Comparison of ENCODE assay signal across 8 mouse cellular contexts in genomic region chrX:135742304-135743055, GRCm38 (mm10). TPM values are rescaled to one million over a fixed set of nuclear protein-coding genes. Genes with fewer than 3 reads are reported as not detected.
DNase-seq lines count a peak whose midpoint lies in the region; ATAC-seq and TF ChIP-seq lines count a peak whose summit lies in the region.

Gene Armcx5, plus strand, starts transcription at chrX:135742733.
Gene Gprasp1, plus strand, starts transcription at chrX:135742733.

- TF ChIP-seq POLR2A in kidney, adult 2 months (IDR thresholded peaks at IDR 0.05; ENCODE audit: low read depth, low read length): peak; percentile 39
- TF ChIP-seq POLR2A in spleen, adult 2 months (IDR thresholded peaks at IDR 0.05; ENCODE audit: low read depth, low read length): no peak; the same call in 1 of the 2 replicates

- peak; percentile 83 for DNase-seq in 3134 (ENCODE audit: extremely low read depth, insufficient read length, low spot score)
- peak; percentile 90 for DNase-seq in adrenal gland, postnatal 36 days
- DNase-seq in heart, adult 18-20 months: peak; percentile 92
- peak; percentile 95 for DNase-seq in kidney, adult 2 months
- peak; percentile 82 to 84 for DNase-seq in spleen, adult 2 months (ENCODE audit: low read depth in 1 of 2, low spot score in 2 of 2)

- H3K36me3 ChIP-seq in embryonic facial prominence, embryonic 13.5 days: no peaks in the 10 kb centered on the region; the same call in 1 of the 2 replicates
- no peaks in the 10 kb centered on the region for H3K36me3 ChIP-seq in kidney, adult 2 months (ENCODE audit: control insufficient read depth, insufficient read depth, low read length)
- H3K36me3 ChIP-seq in limb, embryonic 12.5 days: peaks cover 11% of the 10 kb centered on the region; the same call in 1 of the 2 replicates
- no peaks in the 10 kb centered on the region for H3K36me3 ChIP-seq in midbrain, embryonic 15.5 days (replicated peaks)
- no peaks in the 10 kb centered on the region for H3K36me3 ChIP-seq in spleen, adult 2 months (ENCODE audit: control insufficient read depth, insufficient read depth, low read length)

- peak within 1 kb of the TSS; percentile 60 for H3K4me3 ChIP-seq in embryonic facial prominence, embryonic 13.5 days
- H3K4me3 ChIP-seq in kidney, adult 2 months (ENCODE audit: insufficient read depth, low read depth, low read length): peak within 1 kb of the TSS; percentile 93
- H3K4me3 ChIP-seq in limb, embryonic 12.5 days (replicated peaks): peak within 1 kb of the TSS; percentile 56
- peak within 1 kb of the TSS; percentile 63 for H3K4me3 ChIP-seq in midbrain, embryonic 15.5 days
- H3K4me3 ChIP-seq in spleen, adult 2 months (ENCODE audit: extremely low read depth, insufficient read depth, insufficient read length): peak within 1 kb of the TSS; percentile 79

- no peaks in the 10 kb centered on the region for H3K9me3 ChIP-seq in embryonic facial prominence, embryonic 13.5 days
- H3K9me3 ChIP-seq in limb, embryonic 12.5 days: no peaks in the 10 kb centered on the region
- H3K9me3 ChIP-seq in midbrain, embryonic 15.5 days: no peaks in the 10 kb centered on the region

- peaks cover 18% of the 10 kb centered on the region for H3K27me3 ChIP-seq in embryonic facial prominence, embryonic 13.5 days
- H3K27me3 ChIP-seq in kidney, adult 2 months (replicated peaks; ENCODE audit: control insufficient read depth, insufficient read depth, low read length): no peaks in the 10 kb centered on the region
- peaks cover 23% of the 10 kb centered on the region for H3K27me3 ChIP-seq in limb, embryonic 12.5 days
- H3K27me3 ChIP-seq in midbrain, embryonic 15.5 days (replicated peaks): no peaks in the 10 kb centered on the region
- H3K27me3 ChIP-seq in spleen, adult 2 months (ENCODE audit: control insufficient read depth, insufficient read depth, low read length): no peaks in the 10 kb centered on the region

- 24% methylated on average over 48 of the region's 48 CpGs for WGBS in embryonic facial prominence, embryonic 13.5 days
- WGBS in kidney, adult 2 months: under 1% methylated on average over 48 of the region's 48 CpGs
- 21% methylated on average over 48 of the region's 48 CpGs for WGBS in limb, embryonic 12.5 days
- 21% methylated on average over 48 of the region's 48 CpGs for WGBS in midbrain, embryonic 15.5 days
- 27% methylated on average over 48 of the region's 48 CpGs for WGBS in spleen, adult 2 months

- H3K9ac ChIP-seq in embryonic facial prominence, embryonic 13.5 days: peak within 1 kb of the TSS; percentile 77
- peak within 1 kb of the TSS; percentile 70 for H3K9ac ChIP-seq in limb, embryonic 12.5 days (replicated peaks)
- peak within 1 kb of the TSS; percentile 71 for H3K9ac ChIP-seq in midbrain, embryonic 15.5 days

- peak within 1 kb of the TSS; percentile 81 for H3K27ac ChIP-seq in embryonic facial prominence, embryonic 13.5 days
- H3K27ac ChIP-seq in kidney, adult 2 months (ENCODE audit: insufficient read depth, low read depth, low read length): peak within 1 kb of the TSS; percentile 80
- peak within 1 kb of the TSS; percentile 89 for H3K27ac ChIP-seq in limb, embryonic 12.5 days
- peak within 1 kb of the TSS; percentile 92 for H3K27ac ChIP-seq in midbrain, embryonic 15.5 days
- H3K27ac ChIP-seq in spleen, adult 2 months (ENCODE audit: insufficient read depth, low read length): peak within 1 kb of the TSS; percentile 94

- H3K4me2 ChIP-seq in embryonic facial prominence, embryonic 13.5 days: peak within 1 kb of the TSS; percentile 59
- H3K4me2 ChIP-seq in limb, embryonic 12.5 days: peak within 1 kb of the TSS; percentile 63
- peak within 1 kb of the TSS; percentile 53 for H3K4me2 ChIP-seq in midbrain, embryonic 15.5 days

- 0 out of 2 replicates have a peak, but pooled peaks cover 3% of the 10 kb centered on the region for H3K4me1 ChIP-seq in embryonic facial prominence, embryonic 13.5 days
- H3K4me1 ChIP-seq in kidney, adult 2 months (ENCODE audit: control insufficient read depth, insufficient read depth, low read length): no peaks in the 10 kb centered on the region
- no peaks in the 10 kb centered on the region for H3K4me1 ChIP-seq in limb, embryonic 12.5 days (replicated peaks)
- H3K4me1 ChIP-seq in midbrain, embryonic 15.5 days: peaks cover 12% of the 10 kb centered on the region
- peaks cover 2% of the 10 kb centered on the region; the same call in 1 of the 2 replicates for H3K4me1 ChIP-seq in spleen, adult 2 months (ENCODE audit: control insufficient read depth, insufficient read depth, insufficient read length)

- ATAC-seq in embryonic facial prominence, embryonic 13.5 days (ENCODE audit: insufficient number of reproducible peaks, insufficient read depth, low FRiP score, low TSS enrichment, low read depth): peak; percentile 86
- peak; percentile 97 for ATAC-seq in limb, embryonic 12.5 days (ENCODE audit: insufficient number of reproducible peaks, insufficient read depth, low FRiP score, low TSS enrichment, low read depth)
- ATAC-seq in midbrain, embryonic 15.5 days (replicated peaks): peak; percentile 99

- TF ChIP-seq CTCF in kidney, adult 2 months (conservative IDR thresholded peaks at IDR 0.05; ENCODE audit: insufficient read depth, insufficient read length, low read depth, low read length): no peak
- TF ChIP-seq CTCF in spleen, adult 2 months (IDR thresholded peaks at IDR 0.05; ENCODE audit: extremely low read depth, insufficient read depth, insufficient read length, insufficient replicate concordance): no peak

RNA-seq across cellular contexts. Expression of gene Armcx5, which starts in this region (rescaled TPM):
- total RNA-seq in adrenal gland, postnatal 36 days (2021): 10 to 100 TPM in 1 of 2 experiments, 1 to 10 TPM in 1; 8.3 to 22.0 TPM
- 14.0 and 14.5 TPM in 2 replicates for polyA plus RNA-seq in embryonic facial prominence, embryonic 13.5 days (2015; fragmentation: Nextera tagmentation; extraction: Ambion mirVana)
- 1 to 10 TPM; 5.3 to 5.7 TPM for total RNA-seq in heart, adult 18-20 months (2021)
- 0.98 and 1.3 TPM in 2 replicates for polyA plus RNA-seq in kidney, adult 2 months (2012; rRNA removed)
- 14.5 and 15.6 TPM in 2 replicates for polyA plus RNA-seq in limb, embryonic 12.5 days (2016; fragmentation: Nextera tagmentation; extraction: Ambion mirVana)
- 12.5 and 12.8 TPM in 2 replicates for polyA plus RNA-seq in midbrain, embryonic 15.5 days (2015; fragmentation: Nextera tagmentation; extraction: Ambion mirVana)
- polyA plus RNA-seq in spleen, adult 2 months (2012; rRNA removed): 0.89 and 0.96 TPM in 2 replicates

RNA-seq across cellular contexts. Expression of gene Gprasp1, which starts in this region (rescaled TPM):
- 10 to 100 TPM; 66.3 to 85.8 TPM for total RNA-seq in adrenal gland, postnatal 36 days (2021)
- 52.5 and 56.0 TPM in 2 replicates for polyA plus RNA-seq in embryonic facial prominence, embryonic 13.5 days (2015; fragmentation: Nextera tagmentation; extraction: Ambion mirVana)
- 10 to 100 TPM; 19.7 to 25.1 TPM for total RNA-seq in heart, adult 18-20 months (2021)
- polyA plus RNA-seq in kidney, adult 2 months (2012; rRNA removed): 11.5 and 11.7 TPM in 2 replicates
- 73.2 and 76.7 TPM in 2 replicates for polyA plus RNA-seq in limb, embryonic 12.5 days (2016; fragmentation: Nextera tagmentation; extraction: Ambion mirVana)
- polyA plus RNA-seq in midbrain, embryonic 15.5 days (2015; fragmentation: Nextera tagmentation; extraction: Ambion mirVana): 240 and 271 TPM in 2 replicates
- polyA plus RNA-seq in spleen, adult 2 months (2012; rRNA removed): 8.5 and 10.0 TPM in 2 replicates

Comparison
In these comparisons a context has a peak if more than half of its experiments do, and no peak if none do; other contexts are left out.
1. Peak in every context shown above with its lines: DNase-seq, ATAC-seq, H3K4me3 ChIP-seq and H3K27ac ChIP-seq.